Comparison of ENCODE assay signal across 8 mouse cellular contexts in genomic region chr11:3535406-3535986, GRCm38 (mm10). TPM values are rescaled to one million over a fixed set of nuclear protein-coding genes. Genes with fewer than 3 reads are reported as not detected.
DNase-seq lines count a peak whose midpoint lies in the region; ATAC-seq and TF ChIP-seq lines count a peak whose summit lies in the region.

No protein-coding gene starts in this region.

- H3K4me2 ChIP-seq in hindbrain, embryonic 11.5 days (replicated peaks; ENCODE audit: low read depth, low read length), result peak overlapping the region; percentile 79
- H3K4me2 ChIP-seq in lung, postnatal 0 days (replicated peaks; ENCODE audit: low read depth, low read length), result peak overlapping the region; percentile 82

- H3K27me3 ChIP-seq in hindbrain, embryonic 11.5 days (ENCODE audit: control insufficient read depth, insufficient read depth, low read length), result no peaks in the 10 kb centered on the region
- no peaks in the 10 kb centered on the region for H3K27me3 ChIP-seq in lung, postnatal 0 days (replicated peaks; ENCODE audit: insufficient read depth, low read length)

- H3K27ac ChIP-seq in hindbrain, embryonic 11.5 days (ENCODE audit: low read depth, low read length), result peak overlapping the region; percentile 12
- H3K27ac ChIP-seq in lung, postnatal 0 days (ENCODE audit: low read length), result peak overlapping the region; percentile 93

- peak overlapping the region; percentile 36 for H3K4me3 ChIP-seq in hindbrain, embryonic 11.5 days (ENCODE audit: low read depth, low read length)
- H3K4me3 ChIP-seq in lung, postnatal 0 days (ENCODE audit: low read depth, low read length), result peak overlapping the region; percentile 45

- H3K4me1 ChIP-seq in hindbrain, embryonic 11.5 days (replicated peaks; ENCODE audit: control insufficient read depth, insufficient read depth, low read length), result peaks cover 6% of the 10 kb centered on the region
- H3K4me1 ChIP-seq in lung, postnatal 0 days (ENCODE audit: insufficient read depth, low read depth, low read length), result peaks cover 25% of the 10 kb centered on the region

- peak; percentile 82 for ATAC-seq in hindbrain, embryonic 11.5 days (ENCODE audit: low FRiP score)
- peak; percentile 84 for ATAC-seq in lung, postnatal 0 days

- peak; percentile 94 for TF ChIP-seq CTCF in lung, postnatal 0 days (IDR thresholded peaks at IDR 0.05)

- peak; percentile 76 for TF ChIP-seq EP300 in lung, postnatal 0 days (IDR thresholded peaks at IDR 0.05)

- H3K36me3 ChIP-seq in hindbrain, embryonic 11.5 days (ENCODE audit: control insufficient read depth, insufficient read depth, low read length), result peaks cover 2% of the 10 kb centered on the region; the same call in 1 of the 2 replicates
- H3K36me3 ChIP-seq in lung, postnatal 0 days (ENCODE audit: insufficient read depth, low read length), result peaks cover 15% of the 10 kb centered on the region

- no peaks in the 10 kb centered on the region for H3K9me3 ChIP-seq in hindbrain, embryonic 11.5 days (ENCODE audit: control insufficient read depth, low read length)
- H3K9me3 ChIP-seq in lung, postnatal 0 days (ENCODE audit: low read length), result no peaks in the 10 kb centered on the region

- under 1% methylated on average over 35 of the region's 36 CpGs for WGBS in hindbrain, embryonic 11.5 days
- WGBS in lung, postnatal 0 days, result 2% methylated on average over 30 of the region's 36 CpGs

- H3K9ac ChIP-seq in hindbrain, embryonic 11.5 days (ENCODE audit: low read depth, low read length), result peak overlapping the region; percentile 42
- peak overlapping the region; percentile 24 for H3K9ac ChIP-seq in lung, postnatal 0 days (replicated peaks; ENCODE audit: low read depth)

- DNase-seq in NIH3T3 (ENCODE audit: low read depth), result peak; percentile 98
- peak; percentile 91 for DNase-seq in cerebellum, adult 9-11 months
- peak; percentile 80 to 97 for DNase-seq in frontal cortex, adult 2 months (ENCODE audit: extremely low spot score in 1 of 2, low spot score in 1 of 2)
- peak; percentile 98 for DNase-seq in hindbrain, embryonic 11.5 days (ENCODE audit: low spot score)
- peak; percentile 98 for DNase-seq in layer of hippocampus, postnatal 10 days (ENCODE audit: low spot score in 2 of 2)
- peak; percentile 98 for DNase-seq in lung, postnatal 0 days (ENCODE audit: low spot score)
- DNase-seq in ovary, postnatal 10 days (ENCODE audit: low spot score), result peak; percentile 97
- DNase-seq in thymus, postnatal 0 days (ENCODE audit: low spot score), result peak; percentile 95

RNA-seq across cellular contexts. Expression of gene Smtn, which starts 4.9 kb away (rescaled TPM):
- 6.8 and 7.2 TPM in 2 replicates for polyA plus RNA-seq in frontal cortex, adult 2 months (2012; rRNA removed)
- polyA plus RNA-seq in hindbrain, embryonic 11.5 days (2014; fragmentation: Nextera tagmentation; extraction: Ambion mirVana), result 27.0 and 27.5 TPM in 2 replicates
- 10 to 100 TPM; 17.0 TPM for total RNA-seq in layer of hippocampus, postnatal 10 days (2021)
- polyA plus RNA-seq in lung, postnatal 0 days (2015; fragmentation: Nextera tagmentation; extraction: Ambion mirVana), result 47.6 and 51.1 TPM in 2 replicates
- 13.4 and 13.7 TPM in 2 replicates for polyA plus RNA-seq in thymus, postnatal 0 days (2015; fragmentation: Nextera tagmentation; extraction: Ambion mirVana)

RNA-seq across cellular contexts. Expression of gene Selenom, which starts 21.0 kb away (rescaled TPM):
- 344 and 400 TPM in 2 replicates for polyA plus RNA-seq in frontal cortex, adult 2 months (2012; rRNA removed)
- polyA plus RNA-seq in hindbrain, embryonic 11.5 days (2014; fragmentation: Nextera tagmentation; extraction: Ambion mirVana), result 66.5 and 67.4 TPM in 2 replicates
- total RNA-seq in layer of hippocampus, postnatal 10 days (2021), result 100 to 1,000 TPM; 250 to 255 TPM
- 60.8 and 62.8 TPM in 2 replicates for polyA plus RNA-seq in lung, postnatal 0 days (2015; fragmentation: Nextera tagmentation; extraction: Ambion mirVana)
- 16.3 and 17.6 TPM in 2 replicates for polyA plus RNA-seq in thymus, postnatal 0 days (2015; fragmentation: Nextera tagmentation; extraction: Ambion mirVana)

RNA-seq across cellular contexts. Expression of gene Inpp5j, which starts 30.9 kb away (rescaled TPM):
- polyA plus RNA-seq in frontal cortex, adult 2 months (2012; rRNA removed), result 147 and 157 TPM in 2 replicates
- polyA plus RNA-seq in hindbrain, embryonic 11.5 days (2014; fragmentation: Nextera tagmentation; extraction: Ambion mirVana), result 0.09 and 0.29 TPM in 2 replicates
- total RNA-seq in layer of hippocampus, postnatal 10 days (2021), result 10 to 100 TPM; 47.0 to 52.9 TPM
- polyA plus RNA-seq in lung, postnatal 0 days (2015; fragmentation: Nextera tagmentation; extraction: Ambion mirVana), result 0.44 and 0.58 TPM in 2 replicates
- polyA plus RNA-seq in thymus, postnatal 0 days (2015; fragmentation: Nextera tagmentation; extraction: Ambion mirVana), result 0.12 and 0.32 TPM in 2 replicates

RNA-seq across cellular contexts. Expression of gene Pla2g3, which starts 47.4 kb away (rescaled TPM):
- polyA plus RNA-seq in frontal cortex, adult 2 months (2012; rRNA removed), result 3.1 TPM in 2 replicates
- 0.60 and 0.86 TPM in 2 replicates for polyA plus RNA-seq in hindbrain, embryonic 11.5 days (2014; fragmentation: Nextera tagmentation; extraction: Ambion mirVana)
- 10 to 100 TPM; 11.3 to 17.0 TPM for total RNA-seq in layer of hippocampus, postnatal 10 days (2021)
- polyA plus RNA-seq in lung, postnatal 0 days (2015; fragmentation: Nextera tagmentation; extraction: Ambion mirVana), result 0.29 and 0.30 TPM in 2 replicates
- 0.90 TPM in 2 replicates for polyA plus RNA-seq in thymus, postnatal 0 days (2015; fragmentation: Nextera tagmentation; extraction: Ambion mirVana)

Comparison
In these comparisons a context has a peak if more than half of its experiments do, and no peak if none do; other contexts are left out.
1. Peak in every context shown above with its lines: DNase-seq, ATAC-seq, H3K4me3 ChIP-seq and H3K27ac ChIP-seq.
2. RNA of gene Inpp5j, which starts 30.9 kb away (polyA plus RNA-seq): 147 to 157 TPM in frontal cortex, adult 2 months; 0.44 to 0.58 TPM in lung, postnatal 0 days, 0.12 to 0.32 TPM in thymus, postnatal 0 days and 0.09 to 0.29 TPM in hindbrain, embryonic 11.5 days; every median in the first group is over 10 times any median in the second.